Mouse (Mus musculus) lung, postnatal 0 days (tissue): ENCODE measurements around the gene Tmem231.

Experiments
- CTCF ChIP-seq: IDR thresholded peaks from 2 replicates; pipeline ENCODE4 v1.5.1; 2016; ENCODE audit warnings: antibody characterized with exemption, mild to moderate bottlenecking
- EP300 ChIP-seq: IDR thresholded peaks from 2 replicates; pipeline ENCODE4 v1.6.1; 2016; ENCODE audit warnings: antibody characterized with exemption, mild to moderate bottlenecking, control low read depth

DNA sequence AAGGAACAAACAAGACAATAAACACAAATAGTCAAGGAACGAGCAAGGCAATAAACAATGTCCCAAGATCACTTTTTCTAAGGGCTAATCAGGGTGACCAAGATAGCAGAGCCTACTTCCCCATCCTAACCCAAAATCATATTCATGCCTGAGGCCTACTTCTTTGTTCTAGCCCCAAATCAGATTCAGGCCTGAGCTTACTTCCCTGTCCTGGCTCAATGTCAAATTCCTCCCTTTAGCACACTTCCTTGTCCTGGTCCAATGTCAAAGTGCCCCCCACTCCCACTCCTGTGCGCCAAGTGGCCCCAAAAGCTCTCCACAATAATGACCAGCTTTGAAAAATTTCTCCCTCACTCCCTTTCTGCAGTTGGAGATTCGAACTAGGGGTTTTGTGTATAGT lies 3.5 kb upstream of the Tmem231 start:
- TF ChIP-seq CTCF (no peak), EP300 (no peak)
